Mouse (Mus musculus) intestine, embryonic 15.5 days (tissue): ENCODE results near the gene Hba-a1. TPM values are rescaled to one million over a fixed set of nuclear protein-coding genes. Genes with fewer than 3 reads are reported as not detected.

Source experiments
- ATAC-seq: fragments of 200-750 bp; cut with Nextera tagmentation; 2 replicates; pipeline ENCODE4 v1.8.0; 2017; ENCODE audit warnings: moderate TSS enrichment, moderate library complexity
- H3K27ac ChIP-seq: fragments of 300-500 bp; sonication (generic); 2 replicates; pipeline ENCODE4 v1.5.1; 2015; ENCODE audit warnings: mild to moderate bottlenecking, inconsistent platforms
- H3K27me3 ChIP-seq: fragments of 300-500 bp; sonication (generic); replicated peaks from 2 replicates; pipeline ENCODE4 v1.6.1; 2015; ENCODE audit warnings: inconsistent platforms
- H3K36me3 ChIP-seq: fragments of 300-500 bp; sonication (generic); 2 replicates; pipeline ENCODE4 v1.6.1; 2015; ENCODE audit warnings: inconsistent platforms
- H3K4me1 ChIP-seq: fragments of 300-500 bp; sonication (generic); replicated peaks from 2 replicates; pipeline ENCODE4 v1.6.1; 2015; ENCODE audit warnings: inconsistent platforms
- H3K4me2 ChIP-seq: fragments of 300-500 bp; sonication (generic); replicated peaks from 2 replicates; pipeline ENCODE4 v1.6.1; 2015; ENCODE audit warnings: mild to moderate bottlenecking, inconsistent platforms
- H3K4me3 ChIP-seq: fragments of 300-500 bp; sonication (generic); replicated peaks from 2 replicates; pipeline ENCODE4 v1.5.1; 2015; ENCODE audit warnings: inconsistent platforms
- H3K9ac ChIP-seq: fragments of 300-500 bp; sonication (generic); 2 replicates; pipeline ENCODE4 v1.6.1; 2015; ENCODE audit warnings: inconsistent platforms
- H3K9me3 ChIP-seq: fragments of 300-500 bp; sonication (generic); 2 replicates; pipeline ENCODE4 v1.6.1; 2016; ENCODE audit warnings: inconsistent platforms
- WGBS: fragments of 180-500 bp; shearing (Covaris S2); methylation state at CpG from one replicate; pipeline ENCODE4 v1.1.7; 2015; 5-methylcytosine and 5-hydroxymethylcytosine counted together
- polyA plus RNA-seq: library from polyadenylated mRNA; unstranded; fragments of >200 nt; fragmentation: Nextera tagmentation; extraction: Ambion mirVana; gene quantifications from 2 replicates; pipeline ENCODE4 v1.2.1, GENCODE M21; 2015

The Hba-a1 gene
- polyA plus RNA-seq, 1 experiment from 2014 or later: 4,064 TPM

DNA sequence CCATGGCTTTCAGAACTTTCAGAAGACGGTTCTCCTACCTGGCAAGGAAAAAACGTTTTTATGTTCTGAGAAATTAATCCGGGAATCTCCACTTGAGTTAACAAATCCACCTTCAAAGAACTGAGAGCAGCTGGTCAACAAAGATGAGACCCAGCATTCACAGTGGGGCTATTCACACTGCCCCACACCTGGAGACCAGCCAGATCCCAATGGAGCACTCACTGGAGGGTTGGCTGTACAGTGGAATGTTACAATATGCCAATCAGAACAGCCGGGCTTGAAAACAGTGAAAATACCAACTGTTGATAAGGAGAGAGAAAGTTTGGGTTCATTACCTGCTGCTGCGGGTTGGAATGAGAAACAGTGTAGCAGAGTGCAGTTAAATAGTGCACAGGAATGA is 48.5 kb downstream of the Hba-a1 start:
- Histone ChIP-seq H3K4me3 (no peak overlapping the region), H3K9ac (no peak overlapping the region), H3K27me3 (no peaks in the 10 kb centered on the region), H3K4me2 (no peak overlapping the region), H3K36me3 (no peaks in the 10 kb centered on the region), H3K27ac (no peak overlapping the region), H3K4me1 (0 out of 2 replicates have a peak, but pooled peaks cover 9% of the 10 kb centered on the region), H3K9me3 (no peaks in the 10 kb centered on the region)
- ATAC-seq: no peak
- 52% methylated on average over 5 of the region's 5 CpGs for WGBS

- no peaks in the 10 kb centered on the region for H3K36me3 ChIP-seq
- 64% methylated on average over 2 of the region's 2 CpGs for WGBS
- ATAC-seq: no peak
- H3K4me1 ChIP-seq: 0 out of 2 replicates have a peak, but pooled peaks cover 9% of the 10 kb centered on the region
- no peak overlapping the region for H3K4me3 ChIP-seq
- H3K27ac ChIP-seq: no peak overlapping the region
- no peaks in the 10 kb centered on the region for H3K27me3 ChIP-seq
- H3K4me2 ChIP-seq: no peak overlapping the region
- no peaks in the 10 kb centered on the region for H3K9me3 ChIP-seq
- H3K9ac ChIP-seq: no peak overlapping the region
Observed at GRCm38 (mm10) chr11:32333235-32333634, 49.9 kb downstream of the Hba-a1 start.

Other genes starting within 250 kb of the Hba-a1 start
- 0.09 and 0.11 TPM in 2 replicates for gene Il9r, start 83.2 kb upstream of the Hba-a1 start, polyA plus RNA-seq
- 45.1 and 49.1 TPM in 2 replicates for gene Snrnp25, start 78.1 kb upstream of the Hba-a1 start, polyA plus RNA-seq
- gene Rhbdf1, start 61.2 kb upstream of the Hba-a1 start, polyA plus RNA-seq: 52.8 and 53.5 TPM in 2 replicates
- gene Mpg, start 57.0 kb upstream of the Hba-a1 start, polyA plus RNA-seq: 30.8 and 36.6 TPM in 2 replicates
- gene Nprl3, start 15.8 kb upstream of the Hba-a1 start, polyA plus RNA-seq: 29.4 and 33.6 TPM in 2 replicates
- 36.3 and 48.2 TPM in 2 replicates for gene Hba-x, start 7.1 kb upstream of the Hba-a1 start, polyA plus RNA-seq
- 3.0 and 3.3 TPM in 2 replicates for gene Hbq1b, start 3.5 kb downstream of the Hba-a1 start, polyA plus RNA-seq
- 10,966 and 11,197 TPM in 2 replicates for gene Hba-a2, start 13.0 kb downstream of the Hba-a1 start, polyA plus RNA-seq
- 0.40 and 0.68 TPM in 2 replicates for gene Hbq1a, start 16.6 kb downstream of the Hba-a1 start, polyA plus RNA-seq
- gene Sh3pxd2b, start 64.3 kb downstream of the Hba-a1 start, polyA plus RNA-seq: 12.9 and 13.5 TPM in 2 replicates
- 29.4 and 34.0 TPM in 2 replicates for gene Ubtd2, start 171.9 kb downstream of the Hba-a1 start, polyA plus RNA-seq
- gene Efcab9, start 248.6 kb downstream of the Hba-a1 start, polyA plus RNA-seq: 0.35 and 0.64 TPM in 2 replicates
- 3.6 and 4.3 TPM in 2 replicates for gene Stk10, start 249.8 kb downstream of the Hba-a1 start, polyA plus RNA-seq